Mouse (Mus musculus): ENCODE results near the gene Fam192a. TPM values are rescaled to one million over a fixed set of nuclear protein-coding genes. Genes with fewer than 3 reads are reported as not detected.

Fam192a gene
- polyA plus RNA-seq, 1 experiment = 42.8 TPM

- DNase-seq (ENCODE audit: low spot score) = no peak
These were observed 29.9 kb downstream of the Fam192a start for GRCm38 (mm10) chr8:94571896-94572295.

GRCm38 (mm10) chr8:94569419-94569818 is 32.4 kb downstream of the Fam192a start:
- no peak for DNase-seq (ENCODE audit: low spot score)

GRCm38 (mm10) chr8:94568098-94568497 is 33.7 kb downstream of the Fam192a start:
- DNase-seq (ENCODE audit: low spot score) = no peak

- DNase-seq (ENCODE audit: low spot score) = no peak
These were observed 34.5 kb downstream of the Fam192a start for GRCm38 (mm10) chr8:94567159-94567849.

- no peak for DNase-seq (ENCODE audit: low spot score)
These were observed 35.2 kb downstream of the Fam192a start for GRCm38 (mm10) chr8:94566446-94567158.

GRCm38 (mm10) chr8:94566033-94566432 is 35.8 kb downstream of the Fam192a start:
- DNase-seq (ENCODE audit: low spot score) = no peak

- no peak for DNase-seq (ENCODE audit: low spot score)
These were observed 37.4 kb downstream of the Fam192a start for GRCm38 (mm10) chr8:94564421-94564820.

- no peak for DNase-seq (ENCODE audit: low spot score)
These were observed 40.5 kb downstream of the Fam192a start for GRCm38 (mm10) chr8:94561256-94561655.

- no peak for DNase-seq (ENCODE audit: low spot score)
These were observed 44.5 kb downstream of the Fam192a start for GRCm38 (mm10) chr8:94557281-94557680.

- no peak for DNase-seq (ENCODE audit: low spot score)
These were observed 49.1 kb downstream of the Fam192a start for GRCm38 (mm10) chr8:94552696-94553095.

GRCm38 (mm10) chr8:94551471-94552422 is 50.0 kb downstream of the Fam192a start:
- no peak for DNase-seq (ENCODE audit: low spot score)

GRCm38 (mm10) chr8:94549998-94550397 is 51.8 kb downstream of the Fam192a start:
- no peak for DNase-seq (ENCODE audit: low spot score)

- DNase-seq (ENCODE audit: low spot score) = no peak
These were observed 52.3 kb downstream of the Fam192a start for GRCm38 (mm10) chr8:94549482-94549881.

- no peak for DNase-seq (ENCODE audit: low spot score)
These were observed 52.8 kb downstream of the Fam192a start for GRCm38 (mm10) chr8:94549041-94549440.

GRCm38 (mm10) chr8:94543981-94544380 is 57.8 kb downstream of the Fam192a start:
- no peak for DNase-seq (ENCODE audit: low spot score)

GRCm38 (mm10) chr8:94540889-94541795 is 60.7 kb downstream of the Fam192a start:
- no peak for DNase-seq (ENCODE audit: low spot score)

- no peak for DNase-seq (ENCODE audit: low spot score)
These were observed 61.8 kb downstream of the Fam192a start for GRCm38 (mm10) chr8:94540025-94540424.

- no peak for DNase-seq (ENCODE audit: low spot score)
These were observed 64.3 kb downstream of the Fam192a start for GRCm38 (mm10) chr8:94537456-94537855.

GRCm38 (mm10) chr8:94535631-94536030 is 66.2 kb downstream of the Fam192a start:
- DNase-seq (ENCODE audit: low spot score) = no peak

GRCm38 (mm10) chr8:94534612-94535011 is 67.2 kb downstream of the Fam192a start:
- no peak for DNase-seq (ENCODE audit: low spot score)
